Mouse (Mus musculus) common myeloid progenitor, adult 5-6 weeks (primary cell): Measurements from ENCODE around the gene Ager. TPM values are rescaled to one million over a fixed set of nuclear protein-coding genes. Genes with fewer than 3 reads are reported as not detected.

Experiments
- ATAC-seq: replicated peaks from 2 replicates; pipeline ENCODE4 v1.8.0; 2016; ENCODE audit warnings: low read depth, mild to moderate bottlenecking, moderate TSS enrichment, inconsistent platforms; ENCODE audit not compliant: poor library complexity, severe bottlenecking
- total RNA-seq: library from RNA; stranded (forward); fragments of 200-1000, 187-1606 nt; gene quantifications from 2 replicates; pipeline ENCODE4 v1.2.3, GENCODE M21; 2017

Ager gene
- total RNA-seq, 1 experiment from 2014 or later, result 0.73 TPM

DNA sequence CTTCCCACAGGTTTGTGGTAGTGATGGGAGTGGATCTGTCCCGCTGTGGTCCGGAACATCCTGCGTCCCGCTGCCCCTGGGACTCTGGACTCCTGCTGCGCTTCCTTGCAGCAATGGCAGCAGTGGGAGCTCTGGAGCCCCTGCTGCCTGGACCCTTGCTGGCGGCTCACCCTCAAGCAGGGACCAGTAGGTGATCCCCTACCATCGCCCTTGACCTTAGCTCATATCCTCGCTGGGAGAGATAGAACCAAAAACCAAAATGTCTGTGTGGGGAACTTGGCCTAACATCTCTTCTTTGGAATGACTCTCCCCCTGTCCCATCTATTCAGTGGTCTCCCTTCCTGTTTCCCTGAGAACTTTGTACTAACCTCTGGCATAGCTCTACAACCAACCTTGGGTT lies 13.8 kb upstream of the Ager start:
- ATAC-seq, result no peak

DNA sequence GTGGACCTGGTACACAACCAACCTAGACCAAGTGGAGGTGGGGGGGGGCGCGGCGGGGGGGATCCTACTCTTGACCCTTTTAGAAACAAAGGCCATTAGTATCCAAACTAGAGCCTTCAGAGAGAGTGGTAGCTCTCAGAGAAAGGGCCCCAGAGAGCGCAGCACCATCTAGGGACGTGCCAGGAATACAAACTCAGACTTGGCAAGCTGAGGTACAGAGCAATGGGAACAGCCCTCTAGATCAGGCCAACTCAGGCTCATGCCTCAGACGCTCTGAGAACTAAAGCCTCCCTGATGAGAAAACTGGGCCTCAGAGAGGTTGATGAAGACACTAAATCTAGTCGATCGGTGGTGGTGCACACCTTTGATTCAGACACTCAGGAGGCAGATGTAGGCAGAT lies 12.5 kb upstream of the Ager start:
- no peak for ATAC-seq

DNA sequence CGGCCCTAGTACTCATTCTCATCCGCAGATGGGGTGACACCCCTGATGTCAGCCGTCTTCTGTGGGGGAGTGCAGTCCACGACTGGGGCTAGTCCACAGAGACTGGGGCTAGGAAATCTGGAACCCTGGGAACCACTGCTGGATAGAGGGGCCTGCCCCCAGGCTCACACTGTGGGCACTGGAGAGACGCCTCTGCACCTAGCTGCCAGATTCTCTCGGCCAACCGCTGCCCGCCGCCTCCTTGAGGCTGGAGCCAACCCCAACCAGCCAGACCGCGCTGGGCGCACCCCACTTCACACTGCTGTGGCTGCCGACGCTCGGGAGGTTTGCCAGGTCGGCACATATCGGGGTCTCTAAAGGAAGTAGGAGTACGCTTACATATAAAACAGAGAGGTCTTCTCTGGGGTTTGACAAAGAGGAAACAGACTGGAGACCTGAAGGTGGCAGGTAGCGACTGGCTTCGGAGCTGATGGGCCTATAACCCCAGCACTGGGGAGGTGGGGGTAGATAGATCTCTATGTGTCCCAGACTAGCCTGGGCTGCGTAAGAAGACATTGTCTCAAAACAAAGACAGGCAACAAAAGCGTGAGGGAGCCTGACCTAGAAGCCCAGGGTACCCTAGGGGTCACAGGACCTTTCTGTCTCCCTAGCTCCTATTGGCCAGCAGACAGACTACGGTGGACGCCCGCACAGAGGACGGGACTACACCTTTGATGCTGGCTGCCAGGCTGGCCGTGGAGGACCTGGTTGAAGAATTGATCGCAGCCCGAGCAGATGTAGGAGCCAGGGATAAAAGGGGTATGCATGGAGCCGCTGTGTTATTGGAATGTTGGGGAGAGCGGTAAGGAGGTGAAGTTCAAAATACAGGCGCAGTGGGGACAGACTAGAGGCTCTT lies 11.5 kb upstream of the Ager start:
- no peak for ATAC-seq

DNA sequence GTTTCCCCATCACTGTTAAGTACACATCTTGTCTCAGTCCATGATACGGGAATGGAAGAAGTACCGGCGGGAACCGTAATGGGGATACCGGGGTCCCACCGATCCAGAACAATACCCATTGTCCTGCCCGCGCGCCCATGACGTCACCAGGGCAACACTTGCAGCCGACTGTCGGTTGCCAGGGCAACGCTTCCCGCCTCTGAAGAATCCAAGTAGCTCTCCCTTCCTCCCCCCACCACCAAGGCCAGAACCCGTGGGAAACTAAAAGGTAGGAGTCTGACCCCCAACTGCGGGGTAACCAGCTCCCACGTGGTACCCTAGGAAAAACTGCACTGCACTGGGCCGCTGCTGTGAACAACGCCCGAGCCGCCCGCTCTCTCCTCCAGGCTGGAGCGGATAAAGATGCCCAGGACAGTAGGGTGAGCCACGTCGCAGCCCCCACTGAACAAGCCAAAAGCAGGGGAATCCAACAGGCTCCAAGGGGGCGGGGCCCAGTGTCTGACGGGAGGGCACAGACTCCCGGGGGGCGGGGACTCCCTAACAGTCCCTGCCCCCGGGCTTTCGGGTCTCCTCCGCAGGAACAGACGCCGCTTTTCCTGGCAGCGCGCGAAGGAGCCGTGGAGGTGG lies 10.8 kb upstream of the Ager start:
- ATAC-seq, result peak; percentile 53

DNA sequence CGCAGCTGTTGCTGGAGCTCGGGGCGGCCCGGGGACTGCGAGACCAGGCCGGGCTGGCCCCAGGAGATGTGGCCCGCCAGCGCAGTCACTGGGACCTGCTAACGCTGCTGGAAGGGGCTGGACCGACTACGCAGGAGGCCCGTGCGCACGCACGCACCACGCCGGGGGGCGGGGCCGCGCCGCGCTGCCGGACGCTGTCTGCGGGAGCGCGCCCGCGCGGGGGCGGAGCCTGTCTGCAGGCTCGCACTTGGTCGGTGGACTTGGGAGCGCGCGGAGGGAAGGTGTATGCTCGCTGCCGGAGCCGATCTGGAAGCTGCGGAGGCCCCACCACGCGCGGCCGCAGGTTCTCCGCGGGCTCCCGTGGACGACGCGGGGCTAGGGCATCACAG lies 10.2 kb upstream of the Ager start:
- peak; percentile 57 for ATAC-seq

DNA sequence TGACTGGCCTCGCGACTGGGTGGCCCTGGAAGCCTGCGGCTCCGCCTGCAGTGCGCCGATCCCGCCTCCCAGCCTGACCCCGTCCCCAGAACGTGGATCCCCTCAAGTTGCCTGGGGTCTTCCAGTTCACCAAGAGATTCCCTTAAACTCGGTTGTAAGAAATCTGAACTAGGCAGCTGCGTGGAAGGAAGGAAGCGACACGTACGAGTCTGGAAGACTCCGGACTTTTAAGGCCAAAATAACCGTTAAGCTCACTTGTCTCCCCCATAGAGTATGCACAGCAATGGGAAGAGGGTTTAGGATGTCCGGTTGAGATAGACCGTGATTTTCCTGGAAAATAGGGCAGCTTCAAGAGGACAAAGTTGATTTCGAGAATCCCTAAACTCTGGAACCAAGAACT lies 9.8 kb upstream of the Ager start:
- no peak for ATAC-seq

- no peak for ATAC-seq
These were observed 8.9 kb upstream of the Ager start for GRCm38 (mm10) chr17:34588767-34589166.

DNA sequence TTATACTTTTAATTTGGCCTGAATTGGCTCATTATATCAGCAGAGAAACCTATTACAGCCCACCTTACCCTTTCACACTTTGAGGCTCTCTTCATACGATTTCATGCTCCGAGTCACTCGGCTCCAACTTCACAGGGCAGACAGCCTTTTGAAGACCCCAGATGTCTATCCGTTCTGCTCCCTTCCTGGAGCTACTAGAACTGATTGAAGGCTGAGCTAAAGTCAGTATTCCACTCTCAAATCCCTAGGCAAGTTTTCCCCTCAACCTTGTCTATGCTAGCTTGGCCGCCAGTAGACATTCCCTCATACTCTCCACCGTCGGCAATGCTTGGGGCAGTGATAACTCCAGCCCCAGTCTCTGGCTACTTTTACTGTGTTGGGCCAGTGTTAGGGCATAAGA lies 8.5 kb upstream of the Ager start:
- no peak for ATAC-seq

DNA sequence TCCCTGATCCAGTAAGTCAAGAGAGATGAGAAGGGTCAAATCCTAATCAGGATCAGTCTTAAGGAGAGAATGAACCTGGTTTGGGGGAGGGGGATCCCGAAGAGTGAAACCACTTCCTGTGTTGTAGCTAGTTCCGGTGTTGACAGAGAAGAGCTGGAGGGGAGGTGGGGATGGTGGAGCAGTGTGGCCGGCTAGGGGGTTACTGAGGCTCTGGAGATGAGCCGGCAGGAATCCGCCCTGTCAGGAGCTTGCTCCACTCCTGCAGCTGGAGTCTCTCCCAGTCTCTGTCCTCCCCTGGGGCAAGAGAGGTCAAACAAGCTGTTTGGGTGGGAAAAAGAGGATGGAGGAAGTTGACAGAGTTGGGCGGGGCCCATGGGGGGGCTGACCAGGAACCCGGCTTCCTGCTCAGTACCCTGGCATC lies 8.0 kb upstream of the Ager start, which contains the start of gene Gpsm3:
TSS of gene Gpsm3 (plus strand) at position 126 of the 421 bp plus-strand sequence.
- ATAC-seq, result peak; percentile 6; the same call in 1 of the 2 replicates

GRCm38 (mm10) chr17:34590154-34590987 lies 7.3 kb upstream of the Ager start:
- ATAC-seq, result no peak

DNA sequence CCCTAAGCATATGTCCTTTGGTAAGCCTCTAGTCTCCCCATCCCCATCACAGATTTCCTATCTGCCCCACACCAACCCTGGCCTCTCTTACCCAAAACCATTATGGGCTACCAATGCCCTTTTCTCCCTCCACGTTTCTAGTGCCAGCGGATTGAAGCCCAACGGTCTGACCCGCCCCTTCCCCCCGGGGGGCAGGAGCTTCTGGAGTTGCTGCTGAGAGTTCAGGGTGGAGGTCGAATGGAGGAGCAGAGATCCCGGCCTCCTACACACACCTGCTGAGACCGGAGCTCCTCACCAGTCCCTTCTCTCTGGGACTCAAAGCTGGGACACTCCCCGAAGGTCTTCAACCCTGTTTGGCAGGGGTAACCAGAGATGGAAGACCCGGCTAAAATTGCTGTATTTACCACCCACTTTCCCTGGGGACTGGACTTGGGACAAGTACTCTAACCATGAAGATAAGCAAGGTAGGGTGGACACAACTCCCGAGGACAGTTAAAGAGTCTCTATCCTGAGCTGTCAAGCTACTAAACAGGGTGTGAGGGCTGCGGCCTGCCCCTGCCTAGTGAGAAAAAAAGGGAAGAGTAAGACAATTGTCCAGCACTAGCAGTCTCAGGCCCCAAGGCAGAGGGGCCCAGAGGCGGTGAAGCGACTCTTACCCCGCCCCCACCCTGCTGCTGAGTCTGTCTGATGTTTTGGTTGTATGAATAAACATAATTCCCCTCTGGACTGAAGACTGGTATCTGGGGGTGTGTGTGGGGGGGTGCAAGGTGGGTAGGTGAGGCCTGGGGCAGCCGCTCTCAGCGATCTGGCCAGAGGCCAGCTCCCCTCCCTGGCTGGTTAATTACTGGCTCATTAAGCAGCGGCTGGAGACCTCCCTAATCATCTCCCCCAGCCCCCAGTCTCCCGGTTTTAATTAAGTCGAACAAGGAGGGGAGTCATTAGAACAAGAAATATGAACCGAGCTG lies 6.4 kb upstream of the Ager start, which contains the start of gene Pbx2:
TSS of gene Pbx2 (plus strand) at position 238 of the 965 bp plus-strand sequence.
- no peak for ATAC-seq

DNA sequence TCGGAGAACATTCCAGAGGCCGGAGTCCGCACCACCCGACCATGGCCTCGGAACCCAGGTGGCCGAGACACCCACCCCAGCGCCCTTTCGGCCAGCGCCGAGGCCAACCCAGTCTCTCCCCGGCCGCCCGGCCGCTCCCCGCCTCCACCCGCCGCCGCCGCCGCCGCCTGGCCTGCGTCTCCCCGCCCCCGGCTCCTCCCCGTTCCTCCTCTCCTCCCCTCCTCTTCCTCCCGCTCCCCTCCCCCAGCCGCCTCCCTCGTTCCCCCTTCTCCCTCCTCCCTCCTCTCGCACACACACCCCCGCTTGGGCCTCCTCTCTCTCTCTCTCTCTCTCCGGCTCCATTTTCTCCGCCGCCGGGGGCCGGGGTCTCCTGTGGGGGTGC lies 5.7 kb upstream of the Ager start:
- peak; percentile 55 for ATAC-seq

GRCm38 (mm10) chr17:34592581-34593549 lies 4.8 kb upstream of the Ager start:
- ATAC-seq, result no peak

- no peak for ATAC-seq
These were observed 3.7 kb upstream of the Ager start for GRCm38 (mm10) chr17:34593752-34594525.

GRCm38 (mm10) chr17:34596098-34596497 lies 1.6 kb upstream of the Ager start:
- ATAC-seq, result no peak

DNA sequence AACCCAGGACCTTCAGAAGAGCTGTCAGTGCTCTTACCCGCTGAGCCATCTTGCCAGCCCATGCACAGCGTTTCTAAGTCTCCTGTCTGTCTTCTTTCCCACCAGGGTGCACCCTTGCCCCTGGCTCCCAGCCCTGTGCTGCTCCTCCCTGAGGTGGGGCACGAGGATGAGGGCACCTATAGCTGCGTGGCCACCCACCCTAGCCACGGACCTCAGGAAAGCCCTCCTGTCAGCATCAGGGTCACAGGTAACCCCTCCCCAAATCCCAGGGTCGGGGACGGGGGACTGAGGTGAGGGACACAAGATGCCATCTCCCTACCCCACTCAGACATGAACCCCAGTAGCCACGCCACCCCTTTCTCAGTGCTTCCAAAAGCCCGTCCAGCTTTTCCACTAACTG lies 2.2 kb downstream of the Ager start:
- ATAC-seq, result no peak

GRCm38 (mm10) chr17:34601796-34602195 lies 4.1 kb downstream of the Ager start:
- ATAC-seq, result no peak
